Mouse (Mus musculus) cerebral cortex, adult 2 months (tissue): ENCODE data around the gene Smap2.

Experiments used
- WGBS: fragments of 180-500 bp; shearing (Covaris S2); methylation state at CpG from one replicate; pipeline ENCODE4 v1.1.7; 2018; 5-methylcytosine and 5-hydroxymethylcytosine counted together

Smap2 gene

GRCm38 (mm10) chr4:121016928-121017657 is at the start of gene Smap2:
Gene Smap2 (minus strand): TSS chr4:121017247.
- WGBS, result under 1% methylated on average over 47 of the region's 48 CpGs

DNA sequence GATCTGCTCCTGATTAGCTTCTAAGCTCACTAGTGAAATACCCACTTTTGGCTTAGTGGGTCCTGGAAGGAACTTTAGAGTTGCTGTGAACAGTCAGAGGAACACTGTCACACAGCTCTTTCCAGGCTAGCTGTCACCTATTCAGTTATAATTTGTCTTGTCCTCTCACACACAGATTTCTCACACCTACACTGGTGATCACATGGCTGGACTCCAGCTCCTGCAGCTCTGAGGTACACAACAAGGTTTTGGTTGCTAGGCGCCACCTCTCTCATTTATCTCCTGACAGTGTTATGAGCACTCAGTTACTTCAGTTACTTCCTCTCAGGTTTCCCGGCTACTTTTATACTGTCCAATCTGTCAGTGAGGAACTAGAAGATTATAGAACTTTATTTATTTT is 48.3 kb upstream of the Smap2 start:
- 62% methylated on average over 2 of the region's 2 CpGs for WGBS

DNA sequence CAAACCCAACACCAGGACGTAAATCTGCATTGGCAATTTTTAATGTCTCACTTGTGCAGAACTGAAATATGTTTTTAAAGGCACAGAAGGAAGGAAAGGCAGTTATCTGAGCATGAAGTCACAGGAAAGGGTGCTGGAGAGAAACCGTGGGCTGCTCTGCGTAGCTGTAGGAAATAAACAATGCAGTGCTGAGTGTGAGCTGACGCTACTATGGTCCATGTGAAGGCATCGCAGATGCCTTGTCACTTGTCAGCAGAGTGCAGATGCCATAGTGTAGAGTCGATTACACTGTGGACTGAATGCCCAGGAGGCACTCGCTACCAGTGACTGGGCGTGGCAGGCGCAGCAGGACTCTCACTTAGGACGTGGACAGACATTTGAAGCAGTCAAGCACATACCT is 42.2 kb upstream of the Smap2 start:
- 77% methylated on average over 10 of the region's 10 CpGs for WGBS

DNA sequence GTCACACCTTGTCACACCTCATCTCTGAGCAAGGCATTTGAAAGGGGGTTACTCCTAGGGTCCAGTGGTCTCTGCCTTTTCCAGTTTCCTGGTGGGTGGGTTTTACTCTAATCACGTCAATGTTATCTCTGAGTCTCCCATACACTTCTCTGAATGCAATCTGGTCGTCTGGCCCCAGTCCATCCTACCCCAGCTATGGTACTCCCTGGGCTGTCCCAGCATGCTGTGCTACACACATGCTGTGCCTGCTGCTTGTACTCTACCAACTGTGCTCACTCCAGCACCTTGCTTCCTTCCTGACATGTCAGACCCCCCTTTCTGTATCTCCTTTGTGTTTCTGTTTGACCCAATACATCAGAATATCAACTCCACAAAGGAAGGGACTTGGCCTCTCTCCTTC is 40.0 kb upstream of the Smap2 start:
- WGBS, result 46% methylated on average over 2 of the region's 2 CpGs

- WGBS, result 47% methylated on average over 3 of the region's 3 CpGs
Observed at GRCm38 (mm10) chr4:121056342-121056741, 39.3 kb upstream of the Smap2 start.

- WGBS, result 38% methylated on average over 35 of the region's 35 CpGs
Observed at GRCm38 (mm10) chr4:121052454-121053323, 35.6 kb upstream of the Smap2 start.

GRCm38 (mm10) chr4:121051863-121052262 is 34.8 kb upstream of the Smap2 start:
- 63% methylated on average over 4 of the region's 4 CpGs for WGBS

DNA sequence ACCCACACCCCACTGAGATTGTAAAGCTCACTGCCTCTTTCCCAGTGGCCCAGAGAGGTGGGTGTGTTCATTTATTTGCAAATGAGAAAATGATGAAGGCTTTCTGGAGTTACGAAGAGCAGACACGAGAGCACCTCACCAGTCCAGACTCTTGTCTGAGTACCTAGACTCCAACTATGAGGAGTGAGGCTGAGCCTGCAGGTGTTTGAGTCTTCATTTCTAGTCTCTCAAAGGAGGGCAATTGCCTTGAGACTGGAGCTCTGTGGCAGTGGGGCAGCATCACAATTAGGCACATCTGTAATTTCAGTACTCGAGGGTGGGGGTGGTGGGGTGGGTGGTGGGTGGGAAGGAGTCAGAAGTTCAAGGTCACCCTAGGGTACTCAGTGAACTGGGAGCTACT is 25.9 kb upstream of the Smap2 start:
- 86% methylated on average over 3 of the region's 3 CpGs for WGBS

GRCm38 (mm10) chr4:121042472-121042871 is 25.4 kb upstream of the Smap2 start:
- WGBS, result 85% methylated on average over 5 of the region's 5 CpGs

- WGBS, result 23% methylated on average over 18 of the region's 18 CpGs
Observed at GRCm38 (mm10) chr4:121040897-121041671, 24.0 kb upstream of the Smap2 start.

DNA sequence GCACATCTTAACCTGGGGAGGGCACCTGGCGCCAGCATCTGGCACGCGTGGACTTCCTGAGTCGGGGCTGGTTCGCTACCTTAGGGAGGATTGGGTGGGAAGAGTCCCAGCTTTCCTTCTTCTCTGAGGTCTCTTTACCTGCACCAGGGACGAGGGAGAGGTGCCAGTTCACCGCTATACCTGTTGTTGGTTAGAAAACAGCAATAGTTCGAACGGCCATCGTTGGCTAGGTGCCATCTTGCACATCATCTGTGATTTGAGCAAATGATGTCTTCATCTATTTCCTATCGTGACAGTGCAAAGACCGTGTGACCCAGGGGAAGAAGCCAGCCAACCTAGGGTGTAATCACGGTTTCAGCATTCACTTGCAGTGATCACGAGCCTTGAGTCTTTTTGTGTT is 23.3 kb upstream of the Smap2 start:
- WGBS, result 72% methylated on average over 14 of the region's 14 CpGs

DNA sequence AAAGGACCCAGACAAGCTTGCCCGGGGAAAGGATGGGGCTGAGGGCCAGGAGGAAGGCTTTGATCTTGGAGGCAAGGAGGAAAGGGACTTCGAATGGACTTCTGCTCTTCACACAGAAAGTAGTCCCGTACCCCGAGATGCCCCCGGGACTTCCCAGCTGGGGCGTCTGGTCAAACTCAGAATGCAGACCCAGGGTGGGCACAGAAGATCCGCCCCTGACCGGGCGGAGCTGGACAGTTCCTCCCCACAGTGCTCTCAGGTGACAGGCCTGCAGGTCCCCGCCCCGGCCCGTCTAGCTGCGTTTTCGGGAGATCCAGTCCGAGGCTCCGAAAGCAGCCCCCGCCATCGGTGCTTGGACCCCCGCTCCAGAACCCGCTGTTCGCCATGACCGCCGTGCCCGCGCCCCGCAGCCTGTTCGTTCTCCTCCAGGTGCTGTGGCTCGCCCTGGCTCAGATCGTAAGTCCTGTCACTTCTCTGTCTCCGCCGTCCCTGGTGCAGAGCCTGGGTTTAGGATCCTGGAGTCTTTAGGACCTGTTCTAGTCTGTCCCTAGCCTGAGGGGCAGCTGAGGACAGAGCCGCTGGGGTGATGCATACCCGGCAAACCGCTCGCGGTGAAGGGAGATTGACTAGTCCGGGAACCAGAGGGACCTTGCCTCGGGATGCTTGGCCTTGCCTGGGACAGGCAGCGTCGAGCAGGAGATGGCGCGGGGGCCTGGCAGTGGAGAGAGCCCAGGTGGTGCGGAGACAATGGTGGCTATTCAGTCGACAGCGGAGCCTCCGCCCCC is 22.5 kb upstream of the Smap2 start, which contains the start of gene Col9a2:
Col9a2 (plus strand) TSS at position 55 of the 785 bp plus-strand sequence.
- WGBS, result 12% methylated on average over 46 of the region's 46 CpGs

DNA sequence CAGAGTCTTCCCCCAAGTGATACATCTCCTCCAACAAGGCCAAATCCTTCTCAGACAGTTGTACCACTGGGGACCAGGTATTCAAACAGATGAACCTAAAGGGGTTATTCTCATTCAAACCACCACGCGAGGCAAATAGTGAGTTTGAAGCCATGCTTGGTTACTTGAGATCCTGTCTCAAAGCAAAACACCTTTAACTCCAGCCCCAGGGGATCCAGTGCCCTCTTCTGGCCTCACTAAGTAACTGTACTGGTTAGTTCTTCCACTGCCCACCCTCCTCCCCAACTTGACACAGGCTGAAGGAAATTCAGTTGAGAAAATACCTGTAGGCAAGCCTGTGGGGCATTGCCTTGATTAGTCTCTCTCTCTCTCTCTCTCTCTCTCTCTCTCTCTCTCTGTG is 16.0 kb upstream of the Smap2 start:
- 78% methylated on average over 2 of the region's 2 CpGs for WGBS

DNA sequence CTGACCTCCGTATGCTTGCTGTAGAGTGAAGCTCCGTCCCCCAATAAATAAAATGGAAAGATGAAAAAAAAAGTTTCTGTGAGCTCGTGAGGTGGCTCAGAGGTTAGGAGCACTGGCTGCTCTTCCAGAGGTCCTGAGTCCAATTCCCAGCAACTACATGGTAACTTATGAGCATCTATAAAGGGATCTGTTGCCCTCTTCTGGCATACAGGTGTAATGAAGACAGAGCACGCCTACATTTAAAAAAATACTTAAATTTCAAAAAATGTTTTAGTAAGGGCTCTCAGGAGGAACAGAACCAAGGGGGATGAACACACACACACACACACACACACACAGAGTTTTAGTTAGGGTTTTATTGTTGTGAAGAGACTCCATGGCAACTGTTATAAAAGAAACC is 14.4 kb upstream of the Smap2 start:
- 82% methylated on average over 4 of the region's 4 CpGs for WGBS

GRCm38 (mm10) chr4:121029632-121030031 is 12.6 kb upstream of the Smap2 start:
- 76% methylated on average over 3 of the region's 3 CpGs for WGBS

DNA sequence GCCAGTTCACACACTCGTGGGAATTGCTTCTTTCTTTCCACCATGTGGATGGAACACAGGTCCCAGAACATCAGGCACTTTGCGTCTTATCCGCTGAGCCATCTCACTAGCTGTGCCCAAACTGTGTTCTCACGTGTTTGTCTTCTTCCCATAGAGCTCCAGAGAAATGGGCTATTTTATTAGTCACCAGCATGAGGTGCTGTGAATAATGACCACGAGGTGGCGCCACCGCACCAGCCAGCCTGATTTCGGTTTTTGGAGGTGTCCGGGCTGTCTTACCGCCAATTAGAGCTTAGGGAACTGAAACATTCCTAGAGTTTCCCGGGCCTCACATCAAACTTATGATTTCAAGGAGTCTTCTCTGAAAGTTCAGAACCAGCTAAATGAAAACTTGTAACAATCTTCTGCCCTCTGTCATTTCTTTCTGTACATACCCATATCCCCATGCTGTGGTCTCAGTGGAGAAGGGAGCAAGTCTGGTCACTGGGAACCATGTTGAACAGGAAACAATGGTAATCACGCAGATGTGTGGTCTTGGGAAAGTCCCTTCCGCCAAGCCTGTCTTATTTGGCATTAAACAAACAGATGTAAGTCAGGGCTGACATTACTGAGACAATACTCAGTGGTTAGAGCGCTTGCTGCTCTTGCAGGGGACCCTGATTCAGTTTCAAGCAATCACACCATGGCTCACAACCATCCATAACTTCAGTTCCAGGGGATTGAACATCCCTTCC is 11.8 kb upstream of the Smap2 start:
- 31% methylated on average over 14 of the region's 14 CpGs for WGBS

- WGBS, result 88% methylated on average over 1 of the region's 1 CpGs
Observed at GRCm38 (mm10) chr4:121028146-121028545, 11.1 kb upstream of the Smap2 start.

- 79% methylated on average over 2 of the region's 2 CpGs for WGBS
Observed at GRCm38 (mm10) chr4:121025681-121026080, 8.6 kb upstream of the Smap2 start.

DNA sequence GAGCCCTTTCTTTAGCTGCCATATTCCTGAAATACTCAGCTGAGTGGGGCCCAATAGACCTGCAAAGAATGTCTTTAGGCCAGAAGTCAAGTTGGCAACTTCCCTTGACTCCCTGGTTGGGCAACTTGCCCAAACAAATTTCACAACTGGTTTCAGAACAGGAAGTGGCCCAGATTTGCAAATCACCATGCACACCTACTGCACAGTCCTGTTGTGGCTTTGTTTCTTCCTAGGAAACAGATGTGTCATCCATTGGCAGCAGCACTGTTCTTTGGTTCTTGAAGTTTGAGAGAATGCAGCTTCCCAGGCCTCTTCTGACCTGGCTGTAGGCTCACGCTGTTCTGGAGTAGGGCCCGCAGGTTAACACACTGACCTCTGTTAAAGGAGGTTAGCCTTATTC is 6.9 kb upstream of the Smap2 start:
- WGBS, result 80% methylated on average over 2 of the region's 2 CpGs

DNA sequence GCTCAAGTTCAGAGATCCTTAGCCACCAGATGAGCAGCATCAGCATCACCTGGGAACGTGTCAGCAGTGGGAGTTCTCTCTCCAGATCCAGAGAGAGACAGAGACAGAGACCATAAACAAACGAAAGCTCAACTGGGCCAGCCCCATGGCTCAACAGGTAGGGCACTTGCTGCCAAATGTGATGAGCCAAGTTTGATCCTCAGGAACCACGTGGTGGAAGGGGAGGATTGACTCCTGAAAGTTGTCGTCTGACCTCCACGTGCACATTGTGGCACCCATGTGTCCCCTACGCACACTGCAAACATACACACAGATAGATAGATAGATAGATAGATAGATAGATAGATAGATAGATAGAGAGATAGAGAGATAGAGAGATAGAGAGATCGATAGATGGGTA is 6.4 kb upstream of the Smap2 start:
- WGBS, result 91% methylated on average over 7 of the region's 7 CpGs
